Mouse (Mus musculus) erythroblast, embryonic 14.5 days (primary cell): ENCODE results near the gene Scnn1a.

Experiments
- GATA1 ChIP-seq: IDR thresholded peaks from 2 replicates; pipeline ENCODE4 v1.6.1; 2012; ENCODE audit warnings: low read length, inconsistent platforms, mixed read lengths
- TAL1 ChIP-seq: IDR thresholded peaks from 3 replicates; pipeline ENCODE4 v1.6.1; 2012; ENCODE audit warnings: low read length, inconsistent platforms, mixed read lengths

- TF ChIP-seq GATA1 (no peak), TAL1 (no peak)
Observed at GRCm38 (mm10) chr6:125294049-125294448, 26.4 kb upstream of the Scnn1a start.
